Mouse (Mus musculus) liver, adult 2 months (tissue): ENCODE results near the gene Dirc2. TPM values are rescaled to one million over a fixed set of nuclear protein-coding genes. Genes with fewer than 3 reads are reported as not detected.

Experiments used
- DNase-seq: peaks from one replicate; pipeline ENCODE4 v3.0.0-alpha.2; 2011; ENCODE audit warnings: low read depth, low spot score; ENCODE audit errors: extremely low read depth
- H3K27ac ChIP-seq: fragments of 200-500 bp; replicated peaks from 2 replicates; pipeline ENCODE4 v1.5.1; 2012; ENCODE audit warnings: low read depth, mild to moderate bottlenecking, control low read depth, inconsistent platforms, low read length; ENCODE audit not compliant: insufficient read depth
- H3K27me3 ChIP-seq: fragments of 200-500 bp; 2 replicates; pipeline ENCODE4 v1.6.1; 2012; ENCODE audit warnings: mild to moderate bottlenecking, moderate library complexity, low read length, inconsistent platforms; ENCODE audit not compliant: control insufficient read depth, insufficient read depth
- H3K36me3 ChIP-seq: fragments of 200-500 bp; 2 replicates; pipeline ENCODE4 v1.6.1; 2012; ENCODE audit warnings: low read length, inconsistent platforms; ENCODE audit not compliant: control insufficient read depth, insufficient read depth
- H3K4me1 ChIP-seq: fragments of 200-500 bp; 2 replicates; pipeline ENCODE4 v1.6.1; 2011; ENCODE audit warnings: low read length; ENCODE audit not compliant: control insufficient read depth, insufficient read depth
- H3K4me3 ChIP-seq: fragments of 200-500 bp; 2 replicates; pipeline ENCODE4 v1.5.1; 2011; ENCODE audit warnings: low read depth, mild to moderate bottlenecking, control low read depth, low read length, moderate library complexity; ENCODE audit not compliant: insufficient read depth
- H3K79me2 ChIP-seq: fragments of 200-500 bp; 2 replicates; pipeline ENCODE4 v1.6.1; 2012; ENCODE audit warnings: inconsistent platforms, mild to moderate bottlenecking, low read length, moderate library complexity; ENCODE audit not compliant: control insufficient read depth, insufficient read depth
- H3K9ac ChIP-seq: fragments of 200-500 bp; 2 replicates; pipeline ENCODE4 v1.6.1; 2012; ENCODE audit warnings: low read depth, mild to moderate bottlenecking, control low read depth, inconsistent platforms, low read length
- CTCF ChIP-seq: fragments of 200-500 bp; IDR thresholded peaks from 2 replicates; pipeline ENCODE4 v1.5.1; 2011; ENCODE audit warnings: low read depth, low read length, control low read depth
- POLR2A ChIP-seq: fragments of 200-500 bp; IDR thresholded peaks from 2 replicates; pipeline ENCODE4 v1.6.1; 2011; ENCODE audit warnings: low read length, control low read depth; ENCODE audit not compliant: insufficient read depth; ENCODE audit errors: extremely low read depth
- WGBS: fragments of 180-500 bp; shearing (Covaris S2); methylation state at CpG from one replicate; pipeline ENCODE4 v1.1.7; 2018; 5-methylcytosine and 5-hydroxymethylcytosine counted together
- polyA plus RNA-seq: library from polyadenylated mRNA; depleted of rRNA; stranded (reverse); fragments of >200 nt; gene quantifications from 2 replicates; pipeline ENCODE4 v1.2.3, GENCODE M21; 2012; rRNA removed
- total RNA-seq: library from RNA; depleted of rRNA; stranded (reverse); fragments of >200 nt; gene quantifications from 2 replicates; pipeline ENCODE4 v1.2.3, GENCODE M21; 2014; rRNA removed

The Dirc2 gene
- total and polyA plus RNA-seq, 2 experiments = 13.8 to 26.1 TPM

GRCm38 (mm10) chr16:35660222-35660621 lies 108.9 kb downstream of the Dirc2 start:
- TF ChIP-seq POLR2A = no peak
- no peak for TF ChIP-seq CTCF
- no peaks in the 10 kb centered on the region for H3K79me2 ChIP-seq
- peak overlapping the region; percentile 15; the same call in 1 of the 2 replicates for H3K4me3 ChIP-seq
- DNase-seq = no peak
- H3K9ac ChIP-seq = no peak overlapping the region
- no peak overlapping the region for H3K27ac ChIP-seq
- H3K27me3 ChIP-seq = peaks cover 12% of the 10 kb centered on the region
- H3K4me1 ChIP-seq = no peaks in the 10 kb centered on the region
- no peaks in the 10 kb centered on the region for H3K36me3 ChIP-seq
- 7% methylated on average over 36 of the region's 36 CpGs for WGBS

GRCm38 (mm10) chr16:35653951-35654350 lies 115.2 kb downstream of the Dirc2 start:
- no peak overlapping the region for H3K4me3 ChIP-seq
- H3K36me3 ChIP-seq = no peaks in the 10 kb centered on the region
- no peaks in the 10 kb centered on the region for H3K4me1 ChIP-seq
- 89% methylated on average over 5 of the region's 5 CpGs for WGBS
- H3K79me2 ChIP-seq = no peaks in the 10 kb centered on the region
- no peak for TF ChIP-seq CTCF
- no peak overlapping the region for H3K27ac ChIP-seq
- DNase-seq = no peak
- no peak overlapping the region for H3K9ac ChIP-seq
- no peaks in the 10 kb centered on the region for H3K27me3 ChIP-seq

GRCm38 (mm10) chr16:35652706-35653105 lies 116.5 kb downstream of the Dirc2 start:
- peak; percentile 79 for DNase-seq
- no peak for TF ChIP-seq CTCF
- no peak for TF ChIP-seq POLR2A
- no peak overlapping the region for H3K27ac ChIP-seq
- H3K4me3 ChIP-seq = no peak overlapping the region
- no peaks in the 10 kb centered on the region for H3K79me2 ChIP-seq
- H3K4me1 ChIP-seq = no peaks in the 10 kb centered on the region
- H3K9ac ChIP-seq = no peak overlapping the region
- no peaks in the 10 kb centered on the region for H3K27me3 ChIP-seq
- 63% methylated on average over 3 of the region's 3 CpGs for WGBS
- no peaks in the 10 kb centered on the region for H3K36me3 ChIP-seq

- Histone ChIP-seq H3K27me3 (no peaks in the 10 kb centered on the region), H3K27ac (no peak overlapping the region), H3K36me3 (no peaks in the 10 kb centered on the region), H3K9ac (no peak overlapping the region), H3K4me3 (no peak overlapping the region), H3K79me2 (no peaks in the 10 kb centered on the region), H3K4me1 (no peaks in the 10 kb centered on the region)
- DNase-seq = peak; percentile 90
- TF ChIP-seq CTCF = no peak
- WGBS = 28% methylated on average over 6 of the region's 6 CpGs
Observed at GRCm38 (mm10) chr16:35652206-35652605, 117.0 kb downstream of the Dirc2 start.

GRCm38 (mm10) chr16:35648862-35649261 lies 120.3 kb downstream of the Dirc2 start:
- H3K4me3 ChIP-seq = no peak overlapping the region
- H3K36me3 ChIP-seq = no peaks in the 10 kb centered on the region
- no peak for DNase-seq
- 89% methylated on average over 4 of the region's 4 CpGs for WGBS
- H3K27me3 ChIP-seq = no peaks in the 10 kb centered on the region
- H3K4me1 ChIP-seq = no peaks in the 10 kb centered on the region
- H3K9ac ChIP-seq = no peak overlapping the region
- H3K79me2 ChIP-seq = no peaks in the 10 kb centered on the region
- TF ChIP-seq POLR2A (no peak), CTCF (no peak)
- no peak overlapping the region for H3K27ac ChIP-seq

Other genes with a start within 250 kb of the Dirc2 start
- 0.07 and 0.37 TPM in 2 replicates for gene Sema5b, start 228.2 kb downstream of the Dirc2 start, total RNA-seq
- gene Sema5b, start 228.2 kb downstream of the Dirc2 start, polyA plus RNA-seq = 0.62 and 1.2 TPM in 2 replicates
- 1.9 and 2.0 TPM in 2 replicates for gene Hspbap1, start 1.0 kb upstream of the Dirc2 start, total RNA-seq
- gene Hspbap1, start 1.0 kb upstream of the Dirc2 start, polyA plus RNA-seq = 1.7 TPM in 2 replicates
- gene Parp14, start 102.2 kb upstream of the Dirc2 start, total RNA-seq = 19.5 and 24.5 TPM in 2 replicates
- 3.3 and 4.5 TPM in 2 replicates for gene Parp14, start 102.2 kb upstream of the Dirc2 start, polyA plus RNA-seq
- 36.0 and 63.5 TPM in 2 replicates for gene Parp9, start 169.1 kb upstream of the Dirc2 start, total RNA-seq
- 11.9 and 13.7 TPM in 2 replicates for gene Parp9, start 169.1 kb upstream of the Dirc2 start, polyA plus RNA-seq
- 26.0 and 31.6 TPM in 2 replicates for gene Dtx3l, start 169.8 kb upstream of the Dirc2 start, total RNA-seq
- gene Dtx3l, start 169.8 kb upstream of the Dirc2 start, polyA plus RNA-seq = 11.2 and 12.2 TPM in 2 replicates
- 21.1 and 21.4 TPM in 2 replicates for gene Kpna1, start 209.4 kb upstream of the Dirc2 start, total RNA-seq
- gene Kpna1, start 209.4 kb upstream of the Dirc2 start, polyA plus RNA-seq = 5.7 and 6.1 TPM in 2 replicates